Mouse (Mus musculus) olfactory bulb, adult 2 months (tissue): ENCODE results near the gene Tbx1.

ENCODE experiments used
- CTCF ChIP-seq: fragments of 200-500 bp; IDR thresholded peaks from 2 replicates; pipeline ENCODE4 v1.5.1; 2012; ENCODE audit warnings: low read depth, mild to moderate bottlenecking, low read length, moderate library complexity; ENCODE audit not compliant: insufficient read depth
- POLR2A ChIP-seq: fragments of 200-500 bp; IDR thresholded peaks from 2 replicates; pipeline ENCODE4 v1.6.1; 2012; ENCODE audit warnings: mild to moderate bottlenecking, low read depth, low read length, moderate library complexity; ENCODE audit not compliant: insufficient read depth

DNA sequence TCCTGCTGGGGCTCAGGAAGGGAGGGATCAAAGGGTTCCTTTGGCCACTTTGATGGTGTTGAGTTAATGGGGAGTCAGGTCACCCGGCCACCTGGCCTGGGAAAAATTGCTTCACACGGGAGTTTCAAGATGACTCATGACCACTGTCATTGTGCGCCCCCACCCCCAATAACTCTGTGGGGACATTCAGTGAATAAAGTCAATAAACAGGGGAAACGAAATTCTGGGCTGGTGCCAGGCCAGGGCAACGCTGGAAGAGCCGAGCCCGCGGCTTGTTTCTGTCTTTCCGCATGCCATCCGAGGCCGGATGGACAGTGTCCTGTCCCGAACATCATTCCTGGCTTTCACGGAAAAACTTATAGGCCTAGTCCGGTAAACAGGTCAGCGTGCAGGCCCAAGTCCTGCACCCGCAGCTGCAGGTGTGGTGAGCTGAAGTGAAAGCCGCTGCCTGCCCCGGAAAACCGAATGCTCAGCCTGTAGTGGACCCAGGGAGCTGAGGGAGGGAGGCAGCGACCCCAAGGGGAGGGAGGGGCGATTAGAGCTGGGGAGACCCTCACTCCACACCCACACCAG is 9.3 kb downstream of the Tbx1 start:
- no peak for TF ChIP-seq CTCF
- TF ChIP-seq POLR2A = no peak
